Mouse (Mus musculus) myocyte (in vitro differentiated cells): ENCODE results near the gene Ctsg. TPM values are rescaled to one million over a fixed set of nuclear protein-coding genes. Genes with fewer than 3 reads are reported as not detected.
"Not testable (repeated sequence)": the region's sequence is repeated elsewhere in the genome, so short reads cannot be mapped to it uniquely, and the experiment has no call there.

ENCODE experiments used
- H3K27me3 ChIP-seq: one replicate; pipeline ENCODE4 v1.6.1; 2011; ENCODE audit not compliant: control insufficient read depth, insufficient read depth, insufficient read length
- H3K36me3 ChIP-seq: one replicate; pipeline ENCODE4 v1.6.1; 2011; ENCODE audit not compliant: control insufficient read depth, insufficient read depth
- H3K4me2 ChIP-seq: one replicate; pipeline ENCODE4 v1.6.1; 2011; ENCODE audit warnings: low read depth, control low read depth
- H3K4me3 ChIP-seq: one replicate; pipeline ENCODE4 v1.5.1; 2011; ENCODE audit warnings: mild to moderate bottlenecking, control low read depth, moderate library complexity
- H3K79me2 ChIP-seq: one replicate; pipeline ENCODE4 v1.6.1; 2011; ENCODE audit not compliant: control insufficient read depth, insufficient read depth
- H3ac ChIP-seq: one replicate; pipeline ENCODE4 v1.6.1; 2011; ENCODE audit not compliant: control insufficient read depth, insufficient read length
- CEBPB ChIP-seq: IDR thresholded peaks from 2 replicates; pipeline ENCODE4 v1.6.1; 2011; ENCODE audit warnings: mild to moderate bottlenecking, moderate library complexity; ENCODE audit not compliant: poor library complexity, insufficient read depth, severe bottlenecking
- E2F4 ChIP-seq: IDR thresholded peaks from one replicate; pipeline ENCODE4 v1.6.1; 2011; ENCODE audit warnings: mild to moderate bottlenecking, control low read depth, moderate library complexity; ENCODE audit not compliant: insufficient read depth
- MAX ChIP-seq: IDR thresholded peaks from one replicate; pipeline ENCODE4 v1.6.1; 2011; ENCODE audit warnings: low read depth, mild to moderate bottlenecking, control low read depth
- MYOD1 ChIP-seq, 3 experiments: IDR thresholded peaks; one replicate each; pipeline ENCODE4 v1.6.1; 2011; ENCODE audit warnings: control low read depth in 2 of 3, low read depth in 2 of 3, mild to moderate bottlenecking in 2 of 3, moderate library complexity in 1 of 3; ENCODE audit not compliant: insufficient read length in 2 of 3, control insufficient read depth in 1 of 3
- MYOG ChIP-seq, 3 experiments: IDR thresholded peaks; one replicate each; pipeline ENCODE4 v1.6.1; 2011; ENCODE audit warnings: control low read depth in 2 of 3, low read depth in 2 of 3, mild to moderate bottlenecking in 2 of 3; ENCODE audit not compliant: insufficient read length in 2 of 3, control insufficient read depth in 1 of 3, insufficient read depth in 1 of 3
- POLR2A ChIP-seq: IDR thresholded peaks from one replicate; pipeline ENCODE4 v1.6.1; 2011; ENCODE audit warnings: low read depth, mild to moderate bottlenecking, control low read depth, moderate library complexity; ENCODE audit not compliant: insufficient read length
- POLR2AphosphoS2 ChIP-seq: IDR thresholded peaks from one replicate; pipeline ENCODE4 v1.6.1; 2011; ENCODE audit warnings: low read depth, control low read depth; ENCODE audit not compliant: insufficient read length
- REST ChIP-seq: IDR thresholded peaks from one replicate; pipeline ENCODE4 v1.6.1; 2011; ENCODE audit warnings: mild to moderate bottlenecking, control low read depth, moderate library complexity; ENCODE audit not compliant: insufficient read depth, insufficient read length
- SRF ChIP-seq: IDR thresholded peaks from one replicate; pipeline ENCODE4 v1.6.1; 2011; ENCODE audit warnings: low read depth; ENCODE audit not compliant: control insufficient read depth, insufficient read length
- TCF12 ChIP-seq: IDR thresholded peaks from one replicate; pipeline ENCODE4 v1.6.1; 2011; ENCODE audit warnings: mild to moderate bottlenecking, control low read depth; ENCODE audit not compliant: poor library complexity, insufficient read depth, severe bottlenecking
- TCF3 ChIP-seq: IDR thresholded peaks from one replicate; pipeline ENCODE4 v1.6.1; 2011; ENCODE audit warnings: low read depth, control low read depth; ENCODE audit not compliant: insufficient read length
- USF1 ChIP-seq: IDR thresholded peaks from one replicate; pipeline ENCODE4 v1.6.1; 2011; ENCODE audit warnings: low read depth, mild to moderate bottlenecking, control low read depth, moderate library complexity
- polyA plus RNA-seq: library from polyadenylated mRNA; unstranded; fragments of >200 nt; fragmentation: generic; extraction: Trizol; gene quantifications from one replicate; pipeline ENCODE4 v1.2.1, GENCODE M21; 2012; ENCODE audit warnings: missing spikeins

The Ctsg gene
- polyA plus RNA-seq, 1 experiment: 0.54 TPM

DNA sequence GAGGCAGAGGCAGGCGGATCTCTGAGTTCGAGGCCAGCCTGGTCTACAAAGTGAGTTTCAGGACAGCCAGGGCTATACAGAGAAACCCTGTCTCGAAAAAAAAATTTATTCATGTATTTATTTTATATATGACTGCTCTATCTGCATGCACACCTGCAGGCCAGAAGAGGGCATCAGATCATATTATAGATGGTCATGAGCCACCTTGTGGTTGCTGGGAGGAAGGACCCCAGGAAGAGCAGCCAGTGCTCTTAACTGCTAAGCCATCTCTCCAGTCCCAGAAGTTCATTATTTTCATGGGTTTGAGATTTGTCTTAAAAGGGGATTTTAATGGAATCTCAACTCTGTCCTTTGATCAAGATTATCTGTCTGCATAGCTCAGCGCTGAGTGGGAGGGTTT is 3.4 kb downstream of the Ctsg start:
- H3K27me3 ChIP-seq: no peaks in the 10 kb centered on the region
- TF ChIP-seq POLR2AphosphoS2: no peak
- no peak for TF ChIP-seq TCF12
- no peak for TF ChIP-seq MYOD1 (IDR thresholded peaks at IDR 0.05; ENCODE audit: control insufficient read depth in 1 of 3, insufficient read length in 2 of 3, low read depth in 2 of 3)
- no peak for TF ChIP-seq POLR2A
- TF ChIP-seq MAX: no peak
- TF ChIP-seq SRF: no peak
- TF ChIP-seq MYOG (IDR thresholded peaks at IDR 0.05; ENCODE audit: control insufficient read depth in 1 of 3, insufficient read depth in 1 of 3, insufficient read length in 2 of 3, low read depth in 2 of 3): no peak
- TF ChIP-seq REST: no peak
- no peak for TF ChIP-seq E2F4
- no peak for TF ChIP-seq TCF3
- TF ChIP-seq CEBPB: no peak
- TF ChIP-seq USF1: no peak
- no peak overlapping the region for H3ac ChIP-seq
- H3K36me3 ChIP-seq: no peaks in the 10 kb centered on the region
- H3K79me2 ChIP-seq: no peaks in the 10 kb centered on the region
- H3K4me3 ChIP-seq: no peak overlapping the region
- H3K4me2 ChIP-seq: no peak overlapping the region

DNA sequence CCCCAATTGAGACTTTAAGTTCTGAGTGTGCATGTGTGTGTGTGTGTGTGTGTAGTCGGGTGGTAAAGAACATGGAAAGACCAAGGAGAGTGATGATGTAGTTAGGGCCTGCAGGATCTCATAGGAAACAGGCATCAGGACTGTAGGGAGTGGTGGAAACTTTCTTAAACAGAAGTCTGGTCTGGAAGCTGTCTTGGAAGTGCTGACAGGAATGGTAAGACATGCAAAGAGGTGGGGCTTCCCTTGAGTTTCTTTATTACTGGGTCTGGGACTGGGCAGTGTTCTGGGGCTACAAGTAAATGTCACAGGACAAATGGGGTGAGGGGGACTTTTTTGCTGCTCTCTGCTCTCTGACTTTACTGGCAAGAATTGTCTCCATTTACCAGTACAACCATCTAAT is 4.8 kb downstream of the Ctsg start:
- no peak overlapping the region for H3K4me3 ChIP-seq
- TF ChIP-seq E2F4: no peak
- no peak for TF ChIP-seq MAX
- no peak for TF ChIP-seq POLR2AphosphoS2
- TF ChIP-seq POLR2A: no peak
- no peak for TF ChIP-seq MYOG (IDR thresholded peaks at IDR 0.05; ENCODE audit: control insufficient read depth in 1 of 3, insufficient read depth in 1 of 3, insufficient read length in 2 of 3, low read depth in 2 of 3)
- no peak for TF ChIP-seq TCF3
- TF ChIP-seq USF1: no peak
- no peak for TF ChIP-seq REST
- no peak for TF ChIP-seq MYOD1 (IDR thresholded peaks at IDR 0.05; ENCODE audit: control insufficient read depth in 1 of 3, insufficient read length in 2 of 3, low read depth in 2 of 3)

DNA sequence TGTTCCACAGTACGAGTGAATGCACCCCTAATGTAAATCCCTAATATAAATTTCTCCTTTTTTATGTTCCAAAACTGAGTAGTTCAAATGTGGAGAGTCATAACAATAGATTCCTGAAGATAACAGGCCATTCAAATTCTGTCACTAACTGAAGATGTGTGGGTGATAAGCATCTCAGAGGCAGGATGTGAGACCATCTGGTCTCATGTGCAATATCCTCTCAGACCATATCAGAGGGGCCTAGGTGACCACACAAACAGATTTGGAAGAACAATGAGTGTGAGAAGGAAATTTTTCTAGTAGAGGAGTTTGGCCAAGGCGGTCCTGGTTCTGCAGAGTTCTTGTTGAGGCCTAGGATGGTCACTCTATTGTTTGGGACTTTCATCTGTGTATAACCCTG is 9.0 kb downstream of the Ctsg start:
- Histone ChIP-seq H3K4me3 (no peak overlapping the region), H3K27me3 (no peaks in the 10 kb centered on the region), H3K4me2 (no peak overlapping the region), H3ac (no peak overlapping the region), H3K36me3 (no peaks in the 10 kb centered on the region), H3K79me2 (no peaks in the 10 kb centered on the region)
- no peak for TF ChIP-seq TCF12
- no peak for TF ChIP-seq SRF

More for the DNA sequence above, 4.8 kb downstream of the Ctsg start:
- no peak overlapping the region for H3K4me2 ChIP-seq
- H3K79me2 ChIP-seq: no peaks in the 10 kb centered on the region
- no peak overlapping the region for H3ac ChIP-seq
- no peaks in the 10 kb centered on the region for H3K36me3 ChIP-seq
- no peaks in the 10 kb centered on the region for H3K27me3 ChIP-seq

DNA sequence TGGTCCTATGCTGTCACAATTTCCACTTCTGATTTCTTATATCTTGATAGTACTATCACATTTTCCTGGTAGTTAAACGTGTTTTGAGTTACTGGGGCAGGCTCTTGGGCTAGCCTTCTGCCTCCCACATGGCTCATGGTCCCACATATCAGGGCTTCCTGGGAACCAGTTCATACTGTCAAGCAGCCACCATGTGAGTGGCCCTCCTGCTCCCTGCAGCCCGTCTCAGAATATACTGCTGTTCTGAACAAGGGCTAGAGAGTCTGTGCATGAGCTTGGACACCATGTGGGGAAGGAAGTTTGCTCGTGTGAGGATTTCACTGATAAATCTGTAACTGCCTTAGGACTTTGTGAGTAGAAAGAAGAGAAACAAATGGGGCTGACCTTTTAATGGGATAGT is 15.7 kb downstream of the Ctsg start:
- Histone ChIP-seq H3K79me2 (no peaks in the 10 kb centered on the region), H3K4me2 (no peak overlapping the region)
- TF ChIP-seq POLR2AphosphoS2 (no peak), TCF3 (no peak), USF1 (no peak), SRF (no peak), MAX (no peak), CEBPB (no peak), E2F4 (no peak), MYOG (IDR thresholded peaks at IDR 0.05; ENCODE audit: control insufficient read depth in 1 of 3, insufficient read depth in 1 of 3, insufficient read length in 2 of 3, low read depth in 2 of 3) (no peak)

DNA sequence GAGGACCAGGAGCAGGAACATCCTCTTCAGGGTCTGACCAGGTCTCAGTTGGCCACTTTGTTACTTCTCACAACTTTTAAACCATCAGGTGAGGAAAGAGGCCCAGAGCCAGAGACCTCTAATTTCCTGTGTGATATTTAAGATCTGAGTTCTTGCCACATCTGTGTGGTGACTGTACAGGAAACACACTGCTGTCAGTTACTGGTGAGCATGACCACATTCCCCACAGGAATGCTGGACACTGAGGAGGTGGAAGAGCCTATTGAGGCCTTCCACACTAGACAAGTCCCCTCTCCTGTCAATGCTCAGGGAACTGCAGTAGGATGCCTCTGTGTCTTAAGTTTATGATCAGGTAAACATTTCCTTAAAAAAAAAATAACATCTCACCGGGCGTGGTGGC is 17.2 kb downstream of the Ctsg start, which contains the start of gene Mcpt8:
Mcpt8 (minus strand) TSS at position 107 of the 400 bp plus-strand sequence.
- Histone ChIP-seq H3K36me3 (no peaks in the 10 kb centered on the region), H3K79me2 (no peaks in the 10 kb centered on the region), H3K4me3 (no peak within 1 kb of the TSS), H3K4me2 (no peak within 1 kb of the TSS), H3K27me3 (no peaks in the 10 kb centered on the region), H3ac (no peak within 1 kb of the TSS)
- no peak for TF ChIP-seq SRF
- TF ChIP-seq CEBPB: 0 out of 2 replicates have a peak, but pooled peaks have one; percentile 45

More for the DNA sequence above, 15.7 kb downstream of the Ctsg start:
- H3K27me3 ChIP-seq: no peaks in the 10 kb centered on the region
- H3K36me3 ChIP-seq: no peaks in the 10 kb centered on the region
- H3ac ChIP-seq: no peak overlapping the region
- H3K4me3 ChIP-seq: no peak overlapping the region

DNA sequence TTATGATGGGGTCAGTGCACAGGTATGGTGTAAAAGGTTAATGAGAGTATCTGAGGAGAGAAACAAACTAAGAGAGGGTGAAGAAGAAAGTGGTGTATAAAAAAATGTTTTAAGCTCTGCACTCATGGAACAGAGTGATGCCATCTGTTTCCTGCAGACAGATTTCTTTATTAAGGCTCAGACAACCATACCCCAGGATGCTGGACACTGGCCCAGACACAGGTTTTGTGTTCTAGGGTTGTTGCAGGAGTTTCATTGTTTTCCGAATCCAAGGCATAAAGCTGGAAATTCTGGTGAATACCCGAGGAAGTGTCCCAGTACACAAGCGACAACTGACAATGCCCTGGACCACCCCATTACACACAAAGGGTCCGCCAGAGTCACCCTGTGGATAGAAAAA is 20.4 kb downstream of the Ctsg start:
- Histone ChIP-seq H3K27me3 (no peaks in the 10 kb centered on the region), H3K36me3 (no peaks in the 10 kb centered on the region), H3K79me2 (no peaks in the 10 kb centered on the region), H3K4me3 (no peak overlapping the region), H3K4me2 (no peak overlapping the region), H3ac (no peak overlapping the region)
- no peak for TF ChIP-seq POLR2AphosphoS2
- TF ChIP-seq REST: no peak
- TF ChIP-seq MAX: no peak
- no peak for TF ChIP-seq E2F4

DNA sequence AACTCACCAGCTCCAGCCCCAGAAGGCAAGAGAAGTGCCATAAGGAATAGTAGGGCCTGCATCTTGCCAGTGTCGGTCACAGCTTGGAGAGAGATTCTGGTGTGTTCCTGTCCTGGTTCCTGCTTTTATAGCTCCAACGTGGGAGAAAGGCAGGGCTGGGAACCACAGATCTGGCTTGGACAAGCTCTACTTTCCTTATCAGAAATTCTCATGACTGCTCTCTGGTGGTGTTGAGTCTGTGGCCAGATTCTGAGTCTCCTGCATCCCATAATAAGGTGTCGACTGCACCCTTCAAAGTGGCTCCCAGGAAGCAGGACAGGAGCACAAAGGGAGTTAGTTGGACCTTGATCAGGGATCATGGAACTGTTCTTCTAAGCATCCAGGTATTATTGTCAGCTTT is 40.2 kb downstream of the Ctsg start, which contains the start of gene Mcpt4:
Mcpt4 (minus strand) TSS at position 101 of the 400 bp plus-strand sequence.
- not testable (repeated sequence) for H3K36me3 ChIP-seq, H3ac ChIP-seq, H3K79me2 ChIP-seq, H3K4me2 ChIP-seq, H3K4me3 ChIP-seq, H3K27me3 ChIP-seq
